Mouse (Mus musculus) thymus, adult 2 months (tissue): ENCODE measurements around the gene Dync1h1. TPM values are rescaled to one million over a fixed set of nuclear protein-coding genes. Genes with fewer than 3 reads are reported as not detected.
"Not testable (repeated sequence)": the region's sequence is repeated elsewhere in the genome, so short reads cannot be mapped to it uniquely, and the experiment has no call there.

ENCODE experiments used
- DNase-seq: peaks from one replicate; pipeline ENCODE4 v3.0.0; 2021
- H3K27ac ChIP-seq: fragments of 200-500 bp; 2 replicates; pipeline ENCODE4 v1.5.1; 2012; ENCODE audit warnings: low read length, control low read depth; ENCODE audit not compliant: control insufficient read depth, insufficient read depth
- H3K27me3 ChIP-seq: fragments of 200-500 bp; 2 replicates; pipeline ENCODE4 v1.6.1; 2012; ENCODE audit warnings: mild to moderate bottlenecking, low read length, moderate library complexity, mixed read lengths; ENCODE audit not compliant: control insufficient read depth, insufficient read depth
- H3K36me3 ChIP-seq: fragments of 200-500 bp; 2 replicates; pipeline ENCODE4 v1.6.1; 2012; ENCODE audit warnings: mild to moderate bottlenecking, low read length, moderate library complexity; ENCODE audit not compliant: control insufficient read depth, insufficient read depth
- H3K4me1 ChIP-seq: fragments of 200-500 bp; replicated peaks from 2 replicates; pipeline ENCODE4 v1.6.1; 2012; ENCODE audit warnings: low read length; ENCODE audit not compliant: control insufficient read depth, insufficient read depth
- H3K4me3 ChIP-seq: fragments of 200-500 bp; 2 replicates; pipeline ENCODE4 v1.5.1; 2012; ENCODE audit warnings: mild to moderate bottlenecking, low read length, control low read depth, moderate library complexity; ENCODE audit not compliant: control insufficient read depth, insufficient read depth
- CTCF ChIP-seq: fragments of 200-500 bp; IDR thresholded peaks from 2 replicates; pipeline ENCODE4 v1.5.1; 2012; ENCODE audit warnings: mild to moderate bottlenecking, control low read depth, low read length, moderate library complexity, borderline replicate concordance; ENCODE audit not compliant: control insufficient read depth, poor library complexity, insufficient read depth; ENCODE audit errors: extremely low read depth
- POLR2A ChIP-seq: fragments of 200-500 bp; IDR thresholded peaks from 2 replicates; pipeline ENCODE4 v1.6.1; 2012; ENCODE audit warnings: mild to moderate bottlenecking, low read length, control low read depth, moderate library complexity; ENCODE audit not compliant: control insufficient read depth, poor library complexity, insufficient read depth; ENCODE audit errors: extremely low read depth
- WGBS: fragments of 180-500 bp; shearing (Covaris S2); methylation state at CpG from one replicate; pipeline ENCODE4 v1.1.7; 2018; 5-methylcytosine and 5-hydroxymethylcytosine counted together
- polyA plus RNA-seq: library from polyadenylated mRNA; depleted of rRNA; stranded (reverse); fragments of >200 nt; gene quantifications from 2 replicates; pipeline ENCODE4 v1.2.3, GENCODE M21; 2012

The Dync1h1 gene
- polyA plus RNA-seq, 1 experiment, result 341 TPM

- H3K27me3 ChIP-seq, result no peaks in the 10 kb centered on the region
- no peak overlapping the region for H3K27ac ChIP-seq
- TF ChIP-seq CTCF (no peak), POLR2A (no peak)
- 80% methylated on average over 7 of the region's 7 CpGs for WGBS
- no peaks in the 10 kb centered on the region for H3K36me3 ChIP-seq
- no peak for DNase-seq
- no peak overlapping the region for H3K4me3 ChIP-seq
- H3K4me1 ChIP-seq, result no peaks in the 10 kb centered on the region
Observed at GRCm38 (mm10) chr12:110681191-110681590, 79.9 kb downstream of the Dync1h1 start.

GRCm38 (mm10) chr12:110681878-110682277 lies 80.6 kb downstream of the Dync1h1 start:
- no peak overlapping the region for H3K4me3 ChIP-seq
- 44% methylated on average over 3 of the region's 3 CpGs for WGBS
- TF ChIP-seq CTCF (no peak), POLR2A (no peak)
- H3K4me1 ChIP-seq, result no peaks in the 10 kb centered on the region
- no peaks in the 10 kb centered on the region for H3K27me3 ChIP-seq
- H3K27ac ChIP-seq, result no peak overlapping the region
- no peaks in the 10 kb centered on the region for H3K36me3 ChIP-seq
- DNase-seq, result no peak

GRCm38 (mm10) chr12:110682561-110683299 lies 81.5 kb downstream of the Dync1h1 start, which contains the start of gene 1700001K19Rik:
TSS of gene 1700001K19Rik (minus strand) at chr12:110682619.
- no peak for DNase-seq
- H3K4me3 ChIP-seq, result no peak within 1 kb of the TSS
- H3K36me3 ChIP-seq, result peaks cover under 1% of the 10 kb centered on the region; the same call in 1 of the 2 replicates
- H3K4me1 ChIP-seq, result no peaks in the 10 kb centered on the region
- H3K27me3 ChIP-seq, result no peaks in the 10 kb centered on the region
- 64% methylated on average over 9 of the region's 9 CpGs for WGBS
- H3K27ac ChIP-seq, result no peak within 1 kb of the TSS
- no peak for TF ChIP-seq POLR2A
- no peak for TF ChIP-seq CTCF

GRCm38 (mm10) chr12:110683580-110683979 lies 82.3 kb downstream of the Dync1h1 start:
- peaks cover 4% of the 10 kb centered on the region; the same call in 1 of the 2 replicates for H3K36me3 ChIP-seq
- H3K4me3 ChIP-seq, result no peak overlapping the region
- no peak overlapping the region for H3K27ac ChIP-seq
- no CpG with 5 or more reads among the region's 1 CpGs for whole genome bisulfite sequencing
- no peak for DNase-seq
- no peaks in the 10 kb centered on the region for H3K4me1 ChIP-seq
- no peak for TF ChIP-seq POLR2A
- TF ChIP-seq CTCF, result no peak
- H3K27me3 ChIP-seq, result no peaks in the 10 kb centered on the region

GRCm38 (mm10) chr12:110687894-110688734 lies 86.9 kb downstream of the Dync1h1 start:
- H3K27me3 ChIP-seq, result no peaks in the 10 kb centered on the region
- H3K4me1 ChIP-seq, result no peaks in the 10 kb centered on the region
- no peak overlapping the region for H3K27ac ChIP-seq
- DNase-seq, result no peak
- peaks cover 30% of the 10 kb centered on the region for H3K36me3 ChIP-seq
- no peak overlapping the region for H3K4me3 ChIP-seq
- WGBS, result 92% methylated on average over 12 of the region's 12 CpGs
- TF ChIP-seq CTCF, result no peak
- no peak for TF ChIP-seq POLR2A

- H3K27me3 ChIP-seq, H3K27ac ChIP-seq, H3K4me3 ChIP-seq, H3K4me1 ChIP-seq, DNase-seq: not testable (repeated sequence)
- WGBS, result 96% methylated on average over 3 of the region's 3 CpGs
- H3K36me3 ChIP-seq, result peaks cover 36% of the 10 kb centered on the region
Observed at GRCm38 (mm10) chr12:110688921-110689320, 87.7 kb downstream of the Dync1h1 start.
